In genomic region chr14:8300281-8300680, GRCm38 (mm10) we compare ENCODE assay signal across 8 mouse cellular contexts. TPM values are rescaled to one million over a fixed set of nuclear protein-coding genes. Genes with fewer than 3 reads are reported as not detected.
DNase-seq lines count a peak whose midpoint lies in the region; ATAC-seq lines count a peak whose summit lies in the region.

No protein-coding gene starts in this region.

- no peaks in the 10 kb centered on the region for H3K9me3 ChIP-seq in liver, embryonic 13.5 days (replicated peaks)

- WGBS in liver, embryonic 13.5 days (ENCODE audit: insufficient replicate concordance): 16% methylated on average over 8 of the region's 8 CpGs

- H3K27ac ChIP-seq in liver, embryonic 13.5 days: no peak overlapping the region

- H3K36me3 ChIP-seq in liver, embryonic 13.5 days: no peaks in the 10 kb centered on the region

- no peak overlapping the region for H3K4me2 ChIP-seq in liver, embryonic 13.5 days

- DNase-seq in CD4-positive, CD25-positive, alpha-beta regulatory T cell, adult 2 months (ENCODE audit: low read depth, low spot score): peak; percentile 55
- peak; percentile 63 for DNase-seq in right cerebral cortex, postnatal 4 days
- DNase-seq in right cerebral cortex, postnatal 36 days (ENCODE audit: low spot score in 2 of 2): no peak
- DNase-seq in cerebellum, postnatal 10 days: peak; percentile 73 to 77
- peak; percentile 64 for DNase-seq in gastrocnemius, postnatal 10 days
- peak; percentile 13 for DNase-seq in liver, embryonic 13.5 days
- DNase-seq in skeletal muscle tissue, adult 2 months (ENCODE audit: low read depth, low spot score): peak; percentile 42

- ATAC-seq in CD4-positive, CD25-positive, alpha-beta regulatory T cell, adult 4 months: no peak
- ATAC-seq in liver, embryonic 13.5 days (ENCODE audit: low read depth): no peak

- H3K9ac ChIP-seq in liver, embryonic 13.5 days: no peak overlapping the region

- 0 out of 2 replicates have a peak, but pooled peaks cover 2% of the 10 kb centered on the region for H3K4me1 ChIP-seq in liver, embryonic 13.5 days (replicated peaks)

- H3K4me3 ChIP-seq in liver, embryonic 13.5 days (replicated peaks): no peak overlapping the region

- H3K27me3 ChIP-seq in liver, embryonic 13.5 days: peaks cover 6% of the 10 kb centered on the region; the same call in 1 of the 2 replicates

RNA-seq across cellular contexts. Expression of gene Fam107a, which starts 17.5 kb away (rescaled TPM):
- polyA plus RNA-seq in CD4-positive, CD25-positive, alpha-beta regulatory T cell, adult 4 months (2017; shearing (Covaris generic)): not detected
- 1 to 10 TPM; 1.7 to 4.4 TPM for total RNA-seq in gastrocnemius, postnatal 10 days (2021)
- polyA plus RNA-seq in liver, embryonic 13.5 days (2015; fragmentation: Nextera tagmentation; extraction: Ambion mirVana): 0.08 TPM in 2 replicates

RNA-seq across cellular contexts. Expression of gene Acox2, which starts 41.1 kb away (rescaled TPM):
- not detected for polyA plus RNA-seq in CD4-positive, CD25-positive, alpha-beta regulatory T cell, adult 4 months (2017; shearing (Covaris generic))
- under 1 TPM in 1 of 2 experiments, not detected in 1; 0.70 TPM for total RNA-seq in gastrocnemius, postnatal 10 days (2021)
- polyA plus RNA-seq in liver, embryonic 13.5 days (2015; fragmentation: Nextera tagmentation; extraction: Ambion mirVana): 9.8 and 12.1 TPM in 2 replicates

Comparison
In these comparisons a context has a peak if more than half of its experiments do, and no peak if none do; other contexts are left out.
1. DNase-seq: peak in CD4-positive, CD25-positive, alpha-beta regulatory T cell, adult 2 months (single experiment), right cerebral cortex, postnatal 4 days (single experiment), cerebellum, postnatal 10 days (2 of 2), gastrocnemius, postnatal 10 days (single experiment), liver, embryonic 13.5 days (single experiment) and skeletal muscle tissue, adult 2 months (single experiment); none in right cerebral cortex, postnatal 36 days (0 of 2).